9 mouse cellular contexts compared by ENCODE assay signal in genomic region chr7:116191138-116191537, GRCm38 (mm10).
DNase-seq lines count a peak whose midpoint lies in the region; ATAC-seq lines count a peak whose summit lies in the region.
"Had no signal": no experiment of that assay in that cellular context is flagged by ENCODE, and none has a peak within 500 bp of the region (broad histone marks: within the 10 kb centered on the region; RNA-seq: fewer than 3 reads in every experiment).

No protein-coding gene starts in this region.

- peak overlapping the region; percentile 61 for H3K9ac ChIP-seq in heart, embryonic 13.5 days
- peak overlapping the region; percentile 16; the same call in 1 of the 2 replicates for H3K9ac ChIP-seq in midbrain, embryonic 11.5 days (ENCODE audit: low read length)
- H3K9ac ChIP-seq: liver, postnatal 0 days had no signal

- DNase-seq in heart, postnatal 36 days, result no peak
- DNase-seq in Muller cell, postnatal 12 days (ENCODE audit: inconsistent ontology term), result peak; percentile 79
- peak; percentile 78 for DNase-seq in forelimb bud, embryonic 11.5 days (ENCODE audit: low read depth, low spot score)
- DNase-seq in midbrain, embryonic 11.5 days (ENCODE audit: low spot score, missing footprints), result no peak
- DNase-seq in thymus, postnatal 36 days, result no peak
- no peak for DNase-seq in thymus, postnatal 14 days
- no peak for DNase-seq in kidney, postnatal 10 days
- DNase-seq: liver, postnatal 0 days had no signal

- H3K4me1 ChIP-seq in heart, embryonic 13.5 days, result peaks cover 100% of the 10 kb centered on the region
- H3K4me1 ChIP-seq in midbrain, embryonic 11.5 days (ENCODE audit: control insufficient read depth, insufficient read depth, low read length), result peaks cover 19% of the 10 kb centered on the region

- peaks cover 5% of the 10 kb centered on the region; the same call in 1 of the 2 replicates for H3K9me3 ChIP-seq in heart, embryonic 13.5 days
- no peaks in the 10 kb centered on the region for H3K9me3 ChIP-seq in midbrain, embryonic 11.5 days (ENCODE audit: control insufficient read depth, low read length)

- ATAC-seq in heart, embryonic 13.5 days (ENCODE audit: extremely low read depth, insufficient number of reproducible peaks, low FRiP score, low TSS enrichment), result peak; percentile 49; the same call in 1 of the 2 replicates
- peak; percentile 83 for ATAC-seq in midbrain, embryonic 11.5 days (ENCODE audit: low FRiP score)
- ATAC-seq: liver, postnatal 0 days had no signal

- H3K36me3 ChIP-seq in heart, embryonic 13.5 days, result peaks cover 14% of the 10 kb centered on the region
- H3K36me3 ChIP-seq in midbrain, embryonic 11.5 days (ENCODE audit: control insufficient read depth, insufficient read depth, low read length), result no peaks in the 10 kb centered on the region

- H3K4me3 ChIP-seq in heart, embryonic 13.5 days, result no peak overlapping the region
- H3K4me3 ChIP-seq in midbrain, embryonic 11.5 days (ENCODE audit: low read depth, low read length), result no peak overlapping the region

- intact Hi-C loops in heart, postnatal 36 days (cut with DNase I), result no loop called here

- peak overlapping the region; percentile 46 for H3K4me2 ChIP-seq in heart, embryonic 13.5 days
- no peak overlapping the region for H3K4me2 ChIP-seq in midbrain, embryonic 11.5 days

- peak overlapping the region; percentile 91 for H3K27ac ChIP-seq in heart, embryonic 13.5 days (replicated peaks)
- H3K27ac ChIP-seq in midbrain, embryonic 11.5 days (ENCODE audit: low read depth, low read length), result 0 out of 2 replicates have a peak overlapping the region, but pooled peaks have one; percentile 15

- 13% methylated on average over 3 of the region's 3 CpGs for WGBS in heart, embryonic 13.5 days
- WGBS in midbrain, embryonic 11.5 days, result 23% methylated on average over 3 of the region's 3 CpGs

- H3K27me3 ChIP-seq in heart, embryonic 13.5 days (replicated peaks), result no peaks in the 10 kb centered on the region
- no peaks in the 10 kb centered on the region for H3K27me3 ChIP-seq in midbrain, embryonic 11.5 days (ENCODE audit: control insufficient read depth, insufficient read depth, low read length)

Comparison
In these comparisons a context has a peak if more than half of its experiments do, and no peak if none do; other contexts are left out.
1. DNase-seq: peak in Muller cell, postnatal 12 days (single experiment) and forelimb bud, embryonic 11.5 days (single experiment); none in heart, postnatal 36 days (0 of 2), midbrain, embryonic 11.5 days (single experiment), thymus, postnatal 36 days (0 of 2), thymus, postnatal 14 days (single experiment) and kidney, postnatal 10 days (single experiment).